Mouse (Mus musculus): ENCODE results near the gene Otof.

The Otof gene

GRCm38 (mm10) chr5:30423572-30424244, 38.0 kb downstream of the Otof start:
- peak; percentile 83 for DNase-seq (ENCODE audit: low read depth, low spot score)

GRCm38 (mm10) chr5:30423121-30423520, 38.6 kb downstream of the Otof start:
- DNase-seq (ENCODE audit: low read depth, low spot score) = no peak

DNA sequence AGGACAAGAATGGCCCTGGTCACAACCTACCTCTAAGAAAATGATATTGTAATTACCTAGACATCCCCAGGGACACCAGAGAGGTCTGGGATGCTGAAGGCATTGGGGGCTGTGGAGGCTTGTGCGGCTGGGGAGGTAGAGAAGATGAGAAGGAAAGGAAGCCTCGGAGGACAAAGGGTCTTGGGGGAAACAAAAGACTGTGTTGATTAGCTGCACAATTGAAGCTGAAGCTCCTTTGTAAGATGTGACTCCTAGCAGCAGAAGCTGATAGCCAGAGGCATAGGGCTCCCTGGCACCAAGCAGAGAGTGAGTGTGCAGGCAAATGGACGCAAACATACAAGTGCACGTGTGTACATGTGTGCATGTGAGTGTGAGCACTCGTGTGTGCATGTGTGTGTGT, 45.1 kb downstream of the Otof start:
- DNase-seq (ENCODE audit: low read depth, low spot score) = peak; percentile 69

DNA sequence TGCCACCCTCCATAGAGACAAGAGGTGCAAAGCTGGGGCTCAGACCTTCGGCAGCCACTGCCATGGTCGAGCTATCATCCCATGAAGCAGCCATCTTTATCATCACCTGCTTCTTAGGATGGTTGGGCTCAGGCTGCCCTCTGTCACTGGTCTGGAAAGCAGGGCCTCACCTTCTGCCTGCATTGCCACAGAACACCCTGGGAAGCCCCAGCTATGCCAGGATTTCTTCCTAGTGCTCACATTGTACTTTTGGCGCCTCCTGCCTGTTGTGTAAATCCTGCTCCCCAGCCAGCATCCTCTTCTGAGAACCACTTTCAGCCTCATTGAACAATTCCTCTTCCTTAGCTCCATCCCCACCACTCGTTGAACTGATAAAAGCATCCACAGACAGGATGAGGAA, 45.9 kb downstream of the Otof start:
- DNase-seq (ENCODE audit: low read depth, low spot score) = no peak

GRCm38 (mm10) chr5:30415381-30415780, 46.4 kb downstream of the Otof start:
- no peak for DNase-seq (ENCODE audit: low read depth, low spot score)

- no peak for DNase-seq (ENCODE audit: low read depth, low spot score)
Measured at GRCm38 (mm10) chr5:30411524-30411923, 50.2 kb downstream of the Otof start.

DNA sequence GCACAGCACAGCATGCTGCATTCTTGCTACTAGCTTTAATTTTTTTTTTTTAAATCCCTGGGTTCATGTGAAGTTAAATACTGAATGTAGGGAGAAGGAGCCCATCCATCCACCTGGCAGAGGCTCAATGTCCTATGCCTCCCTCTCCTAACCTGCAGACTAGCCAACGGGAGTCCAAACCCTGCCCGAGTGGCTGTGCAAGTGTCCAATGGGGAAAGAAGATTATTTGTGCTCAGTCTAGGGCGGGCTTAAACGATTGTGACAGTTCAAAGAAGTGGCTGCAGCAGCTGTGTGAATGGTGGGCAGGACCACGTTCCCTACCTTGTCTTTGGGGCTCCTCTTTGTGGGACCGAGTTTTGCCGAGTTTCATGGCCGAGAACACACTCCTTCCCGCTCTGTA, 54.9 kb downstream of the Otof start:
- DNase-seq (ENCODE audit: low read depth, low spot score) = peak; percentile 59

DNA sequence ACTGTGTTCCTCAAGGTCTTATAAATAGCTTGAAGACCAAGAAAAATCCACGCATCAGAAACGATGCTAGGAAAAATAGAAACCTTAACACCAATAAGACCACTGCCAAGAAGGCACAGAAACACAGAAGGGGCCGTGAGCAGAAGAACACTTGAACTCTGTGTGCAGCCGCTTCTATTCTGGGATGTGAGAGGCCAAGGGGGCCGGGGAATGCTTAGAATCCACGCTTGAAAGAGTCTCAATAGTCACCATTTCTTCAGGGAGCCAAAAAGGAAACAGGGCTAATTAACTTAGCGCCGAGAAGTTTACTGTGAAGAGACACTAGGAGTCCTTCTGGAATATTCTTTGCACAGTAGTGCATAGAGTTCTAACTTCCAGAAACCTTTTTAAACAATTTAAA, 60.6 kb downstream of the Otof start:
- DNase-seq (ENCODE audit: low read depth, low spot score) = no peak

DNA sequence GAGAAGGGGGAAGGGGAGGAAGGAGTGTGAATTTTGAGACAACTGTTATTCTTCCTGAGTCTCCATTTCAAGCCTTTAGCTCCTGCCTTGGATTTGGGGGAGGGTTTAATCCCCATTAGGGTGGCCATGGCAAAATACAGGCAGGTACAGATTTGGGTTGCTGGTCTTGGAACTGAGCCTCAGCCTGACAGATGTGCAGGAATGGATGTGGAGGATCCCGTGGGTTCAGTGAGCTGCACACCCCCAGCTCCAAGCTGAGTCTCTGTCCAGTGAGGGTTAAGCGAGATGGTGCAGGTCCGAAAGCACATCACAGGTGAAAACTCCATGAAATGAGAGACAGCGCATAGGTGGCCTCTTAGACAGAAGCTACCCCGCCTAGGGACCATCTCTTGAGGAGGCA, 61.2 kb downstream of the Otof start:
- no peak for DNase-seq (ENCODE audit: low read depth, low spot score)

DNA sequence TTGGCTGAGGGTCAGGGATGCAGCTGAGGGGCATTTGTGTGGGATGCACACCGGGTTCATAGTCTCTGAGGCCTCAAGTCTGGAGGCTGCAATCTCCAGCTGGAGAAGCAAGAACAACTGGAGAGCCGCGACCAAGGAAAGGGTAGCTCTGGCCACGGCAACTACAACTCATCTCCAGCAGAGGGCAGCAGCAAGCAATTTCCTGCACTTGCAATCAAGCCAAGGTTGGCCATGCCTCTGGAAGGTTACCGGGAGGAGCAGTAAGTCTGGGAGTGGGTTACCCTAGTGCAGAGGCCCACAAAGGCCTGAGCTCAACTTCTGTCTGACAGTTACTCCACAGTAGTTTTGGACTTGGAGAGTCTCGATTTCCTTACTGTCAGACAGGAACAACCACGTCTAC, 70.3 kb downstream of the Otof start:
- peak; percentile 83 for DNase-seq (ENCODE audit: low read depth, low spot score)

GRCm38 (mm10) chr5:30389836-30390235, 71.9 kb downstream of the Otof start:
- DNase-seq (ENCODE audit: low read depth, low spot score) = no peak

GRCm38 (mm10) chr5:30387726-30388125, 74.0 kb downstream of the Otof start:
- no peak for DNase-seq (ENCODE audit: low read depth, low spot score)

DNA sequence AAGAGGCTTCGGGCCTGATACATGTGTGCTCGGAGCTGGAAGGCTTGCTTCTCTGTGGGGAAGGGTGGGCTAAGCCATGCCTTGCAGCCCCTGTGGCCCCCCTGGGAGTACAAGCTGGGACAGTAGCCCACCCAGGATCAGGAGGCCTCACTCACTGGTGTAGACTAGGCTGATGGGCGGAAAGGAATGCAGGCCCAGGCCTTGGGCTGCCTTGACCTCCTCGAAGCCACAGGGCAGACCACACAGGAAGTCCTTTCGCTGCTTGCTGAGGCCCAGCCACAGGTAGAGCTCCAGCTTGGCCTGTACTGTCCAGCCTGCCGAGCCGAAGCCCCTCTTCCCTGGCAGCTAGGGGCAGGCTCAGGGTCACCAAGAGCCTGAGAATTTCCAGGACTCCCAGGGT, 78.9 kb downstream of the Otof start:
- DNase-seq (ENCODE audit: low read depth, low spot score) = no peak

DNA sequence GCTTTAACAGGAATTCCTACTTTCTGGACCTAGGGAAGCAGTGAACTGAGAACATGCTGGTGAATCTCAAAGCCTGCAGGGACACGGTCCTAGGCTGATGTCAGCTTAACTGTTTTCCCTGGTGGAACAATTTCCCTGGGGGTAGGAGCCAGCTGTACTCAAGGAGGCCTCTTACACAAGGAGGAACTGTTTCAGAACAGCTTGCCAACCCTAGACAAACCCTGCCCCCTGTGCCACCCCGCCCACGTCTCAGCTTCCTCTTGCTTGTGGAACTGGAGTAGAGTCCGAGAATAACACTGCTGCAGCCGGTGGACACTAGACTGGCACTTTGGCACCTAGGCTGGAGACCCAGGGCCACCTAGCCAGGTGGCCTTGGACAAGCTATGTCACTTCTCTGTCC, 92.3 kb downstream of the Otof start:
- no peak for DNase-seq (ENCODE audit: low read depth, low spot score)

GRCm38 (mm10) chr5:30367405-30367804, 94.3 kb downstream of the Otof start:
- no peak for DNase-seq (ENCODE audit: low read depth, low spot score)

- DNase-seq (ENCODE audit: low read depth, low spot score) = peak; percentile 23
Measured at GRCm38 (mm10) chr5:30358436-30359099, 103.2 kb downstream of the Otof start.

- no peak for DNase-seq (ENCODE audit: low read depth, low spot score)
Measured at GRCm38 (mm10) chr5:30356647-30357046, 105.1 kb downstream of the Otof start.

GRCm38 (mm10) chr5:30355559-30356159, 106.1 kb downstream of the Otof start:
- no peak for DNase-seq (ENCODE audit: low read depth, low spot score)

GRCm38 (mm10) chr5:30355114-30355513, 106.6 kb downstream of the Otof start:
- no peak for DNase-seq (ENCODE audit: low read depth, low spot score)

GRCm38 (mm10) chr5:30353605-30354004, 108.1 kb downstream of the Otof start:
- no peak for DNase-seq (ENCODE audit: low read depth, low spot score)

GRCm38 (mm10) chr5:30343886-30344285, 117.8 kb downstream of the Otof start:
- no peak for DNase-seq (ENCODE audit: low read depth, low spot score)

DNA sequence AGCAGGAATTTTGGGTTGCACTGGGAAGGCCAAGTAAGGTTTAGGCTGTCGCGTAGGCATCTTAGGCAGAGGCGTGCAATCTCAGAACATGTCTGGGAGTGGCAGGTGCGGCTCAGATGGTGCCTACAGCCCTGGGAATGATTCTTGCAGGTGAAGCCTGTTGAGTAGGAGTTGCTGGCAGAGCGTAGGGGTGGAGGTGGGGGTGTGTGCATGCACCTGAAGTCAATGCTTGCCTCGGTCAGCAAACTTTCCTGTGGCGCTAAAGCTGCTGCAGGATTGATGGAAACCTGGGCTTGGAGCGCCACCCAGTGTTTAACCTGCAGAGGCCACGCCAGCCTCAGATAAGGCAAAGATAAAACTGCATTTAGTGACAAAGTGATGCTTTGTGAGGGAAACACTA, 118.6 kb downstream of the Otof start:
- peak; percentile 78 for DNase-seq (ENCODE audit: low read depth, low spot score)

DNA sequence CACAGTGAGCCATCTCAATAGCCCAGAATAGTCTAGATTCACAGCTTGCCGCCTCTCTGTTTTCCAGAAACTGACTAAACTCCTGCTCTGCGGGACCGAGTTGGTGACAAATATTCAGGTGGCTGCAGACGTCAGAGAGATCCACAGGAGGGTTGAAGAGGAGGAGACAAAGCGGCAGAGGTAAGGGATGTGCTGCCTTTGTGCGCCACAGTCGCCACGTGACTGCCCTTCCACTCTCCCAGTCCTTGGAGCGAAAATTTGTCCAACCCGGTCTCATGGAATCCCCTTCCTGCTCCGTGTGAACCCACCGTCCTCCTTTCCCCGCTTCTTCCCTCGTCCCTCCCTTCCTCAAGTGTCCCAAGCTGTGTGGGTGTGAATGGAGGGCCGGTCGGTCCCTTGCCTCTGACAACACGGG, 119.1 kb downstream of the Otof start:
- DNase-seq (ENCODE audit: low read depth, low spot score) = peak; percentile 52
